In genomic region chr5:127688568-127689170, GRCm38 (mm10) we compare ENCODE assay signal across 30 mouse cellular contexts. TPM values are rescaled to one million over a fixed set of nuclear protein-coding genes. Genes with fewer than 3 reads are reported as not detected.
"Had no signal": no experiment of that assay in that cellular context is flagged by ENCODE, and none has a peak within 500 bp of the region (broad histone marks: within the 10 kb centered on the region; RNA-seq: fewer than 3 reads in every experiment).

No protein-coding gene starts in this region.

- H3K4me1 ChIP-seq: heart, embryonic 10.5 days; heart, embryonic 12.5 days; intestine, embryonic 15.5 days; limb, embryonic 15.5 days; liver, embryonic 12.5 days had no signal

- ATAC-seq: hindbrain, embryonic 16.5 days; inflammation-experienced regulatory T-cells, adult 6 months; intestine, embryonic 15.5 days; intestine, postnatal 0 days; liver, embryonic 12.5 days had no signal

- DNase-seq: gastrocnemius, adult 2 months; gastrocnemius, postnatal 10 days; gastrocnemius, postnatal 25 days; heart, adult 18-20 months; heart, postnatal 10 days; heart, postnatal 4 days; kidney, adult 18-20 months; kidney, adult 8-10 months; kidney, postnatal 10 days; kidney, postnatal 25 days; kidney, postnatal 4 days had no signal

- H3K36me3 ChIP-seq: heart, embryonic 10.5 days; heart, embryonic 12.5 days; hindbrain, embryonic 10.5 days; hindbrain, embryonic 12.5 days; intestine, embryonic 15.5 days; limb, embryonic 13.5 days; limb, embryonic 15.5 days; liver, embryonic 12.5 days had no signal

- H3K27ac ChIP-seq: gastrocnemius, adult 2 months; heart, embryonic 10.5 days; hindbrain, embryonic 10.5 days; hindbrain, embryonic 12.5 days; hindbrain, embryonic 14.5 days; intestine, embryonic 15.5 days; layer of hippocampus, adult 2 months; left cerebral cortex, adult 2 months; limb, embryonic 13.5 days; limb, embryonic 15.5 days; liver, embryonic 12.5 days had no signal

- H3K4me2 ChIP-seq: heart, embryonic 12.5 days; hindbrain, embryonic 12.5 days; hindbrain, embryonic 14.5 days; intestine, embryonic 15.5 days; limb, embryonic 13.5 days; limb, embryonic 15.5 days; liver, embryonic 12.5 days had no signal

- H3K4me3 ChIP-seq: gastrocnemius, adult 2 months; heart, embryonic 10.5 days; heart, embryonic 12.5 days; hindbrain, embryonic 10.5 days; hindbrain, embryonic 12.5 days; intestine, embryonic 15.5 days; layer of hippocampus, adult 2 months; left cerebral cortex, adult 2 months; limb, embryonic 13.5 days; limb, embryonic 15.5 days; liver, embryonic 12.5 days had no signal

- H3K27me3 ChIP-seq: heart, embryonic 12.5 days; hindbrain, embryonic 12.5 days; intestine, embryonic 15.5 days; limb, embryonic 13.5 days; limb, embryonic 15.5 days; liver, embryonic 12.5 days had no signal

- H3K9ac ChIP-seq: heart, embryonic 12.5 days; hindbrain, embryonic 12.5 days; hindbrain, embryonic 14.5 days; intestine, embryonic 15.5 days; limb, embryonic 13.5 days; limb, embryonic 15.5 days; liver, embryonic 12.5 days had no signal

- H3K9me3 ChIP-seq: heart, embryonic 10.5 days; hindbrain, embryonic 10.5 days; hindbrain, embryonic 12.5 days; intestine, embryonic 15.5 days; limb, embryonic 13.5 days; limb, embryonic 15.5 days had no signal

RNA-seq across cellular contexts. Expression of gene Glt1d1, which starts 56.6 kb away (rescaled TPM):
- total RNA-seq: gastrocnemius, adult 2 months; gastrocnemius, postnatal 25 days; gastrocnemius, postnatal 4 days; heart, adult 18-20 months; heart, adult 8-10 months; heart, postnatal 10 days; heart, postnatal 25 days; heart, postnatal 4 days had no signal
- polyA plus RNA-seq: heart, embryonic 12.5 days; heart, embryonic 14.5 days; heart, embryonic 16.5 days; inflammation-experienced regulatory T-cells, adult 6 months had no signal
